Mouse (Mus musculus) bone marrow, adult 2 months (tissue): ENCODE results near the gene Dnaja3.

Experiments
- CTCF ChIP-seq: fragments of 200-500 bp; IDR thresholded peaks from 2 replicates; pipeline ENCODE4 v1.5.1; 2011; ENCODE audit warnings: low read length, control low read depth; ENCODE audit not compliant: control insufficient read depth, insufficient read depth
- POLR2A ChIP-seq: fragments of 200-500 bp; IDR thresholded peaks from 2 replicates; pipeline ENCODE4 v1.6.1; 2011; ENCODE audit warnings: low read depth, mild to moderate bottlenecking, control low read depth, low read length, borderline replicate concordance; ENCODE audit not compliant: control insufficient read depth

GRCm38 (mm10) chr16:4646831-4647230 is 7.0 kb downstream of the Dnaja3 start:
- TF ChIP-seq CTCF (no peak), POLR2A (no peak)
